Mouse (Mus musculus): ENCODE measurements around the gene Hoxd9. TPM values are rescaled to one million over a fixed set of nuclear protein-coding genes. Genes with fewer than 3 reads are reported as not detected.
A peak's percentile ranks its signal among the peaks of the same experiment; 100 is the strongest.

Hoxd9 gene
- polyA plus RNA-seq, 1 experiment from 2014 or later: 0.34 TPM

- TF ChIP-seq EP300 (optimal IDR thresholded peaks at IDR 0.05): no peak
- no peak for TF ChIP-seq CTCF (IDR thresholded peaks at IDR 0.05; ENCODE audit: low read depth)
- no peak; the same call in 1 of the 2 replicates for ATAC-seq (ENCODE audit: low FRiP score, low TSS enrichment)
- under 1% methylated on average over 58 of the region's 85 CpGs for WGBS
- Histone ChIP-seq H3K4me3 (ENCODE audit: low read depth, low read length) (peak overlapping the region; percentile 44), H3K9me3 (ENCODE audit: control insufficient read depth, low read length) (no peaks in the 10 kb centered on the region), H3K4me2 (replicated peaks; ENCODE audit: low read depth) (peak overlapping the region; percentile 63), H3K4me1 (replicated peaks; ENCODE audit: control insufficient read depth, insufficient read depth) (no peaks in the 10 kb centered on the region), H3K36me3 (ENCODE audit: control insufficient read depth, insufficient read depth, low read length) (no peaks in the 10 kb centered on the region), H3K27me3 (ENCODE audit: control insufficient read depth, insufficient read depth, low read length) (peaks cover 42% of the 10 kb centered on the region), H3K27ac (replicated peaks) (peak overlapping the region; percentile 70), H3K9ac (ENCODE audit: low read length) (peak overlapping the region; percentile 53)
- no peak for DNase-seq (ENCODE audit: low spot score)
Observed at GRCm38 (mm10) chr2:74705467-74706089, 8.1 kb downstream of the Hoxd9 start.

DNA sequence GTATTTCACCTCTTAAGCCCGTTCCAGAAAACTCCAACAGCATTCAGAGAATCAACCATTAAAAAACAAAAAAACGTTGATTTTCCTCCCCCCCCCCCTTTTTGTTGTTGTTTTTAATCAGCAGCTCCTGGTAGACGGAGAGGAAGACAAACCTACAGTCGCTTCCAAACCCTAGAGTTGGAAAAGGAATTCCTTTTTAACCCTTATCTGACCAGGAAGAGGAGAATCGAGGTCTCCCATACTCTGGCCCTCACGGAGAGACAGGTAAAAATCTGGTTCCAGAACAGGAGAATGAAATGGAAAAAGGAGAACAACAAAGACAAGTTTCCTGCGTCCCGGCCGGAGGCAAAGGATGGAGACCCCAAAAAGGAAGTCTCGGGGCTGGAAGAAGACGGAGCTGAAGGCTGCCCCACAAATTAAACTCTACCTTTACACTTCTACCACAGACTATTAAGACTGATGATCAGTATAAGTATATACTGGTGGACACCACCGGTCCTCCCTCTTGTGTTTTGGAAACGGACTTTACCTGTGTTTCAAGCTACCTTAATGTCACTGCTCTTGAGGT lies 8.9 kb downstream of the Hoxd9 start:
- no peak for ATAC-seq (ENCODE audit: low FRiP score, low TSS enrichment)
- H3K4me1 ChIP-seq (replicated peaks; ENCODE audit: control insufficient read depth, insufficient read depth): no peaks in the 10 kb centered on the region
- TF ChIP-seq CTCF (IDR thresholded peaks at IDR 0.05; ENCODE audit: low read depth): no peak
- TF ChIP-seq EP300 (optimal IDR thresholded peaks at IDR 0.05): no peak
- H3K36me3 ChIP-seq (ENCODE audit: control insufficient read depth, insufficient read depth, low read length): no peaks in the 10 kb centered on the region
- no peak for DNase-seq (ENCODE audit: low spot score)
- 7% methylated on average over 13 of the region's 13 CpGs for WGBS
- H3K4me3 ChIP-seq (ENCODE audit: low read depth, low read length): 0 out of 2 replicates have a peak overlapping the region, but pooled peaks have one; percentile 8
- H3K9me3 ChIP-seq (ENCODE audit: control insufficient read depth, low read length): no peaks in the 10 kb centered on the region
- H3K4me2 ChIP-seq (replicated peaks; ENCODE audit: low read depth): no peak overlapping the region
- H3K27me3 ChIP-seq (ENCODE audit: control insufficient read depth, insufficient read depth, low read length): peaks cover 35% of the 10 kb centered on the region; the same call in 1 of the 2 replicates
- H3K9ac ChIP-seq (ENCODE audit: low read length): no peak overlapping the region
- H3K27ac ChIP-seq (replicated peaks): no peak overlapping the region

GRCm38 (mm10) chr2:74707599-74707998 lies 10.1 kb downstream of the Hoxd9 start:
- no peaks in the 10 kb centered on the region for H3K36me3 ChIP-seq (ENCODE audit: control insufficient read depth, insufficient read depth, low read length)
- TF ChIP-seq CTCF (IDR thresholded peaks at IDR 0.05; ENCODE audit: low read depth) (no peak), EP300 (optimal IDR thresholded peaks at IDR 0.05) (no peak)
- no peak overlapping the region for H3K27ac ChIP-seq (replicated peaks)
- no peaks in the 10 kb centered on the region for H3K4me1 ChIP-seq (replicated peaks; ENCODE audit: control insufficient read depth, insufficient read depth)
- ATAC-seq (ENCODE audit: low FRiP score, low TSS enrichment) (no peak), DNase-seq (ENCODE audit: low spot score) (no peak)
- 26% methylated on average over 7 of the region's 7 CpGs for WGBS
- H3K9me3 ChIP-seq (ENCODE audit: control insufficient read depth, low read length): no peaks in the 10 kb centered on the region
- no peak overlapping the region for H3K4me3 ChIP-seq (ENCODE audit: low read depth, low read length)
- no peak overlapping the region for H3K4me2 ChIP-seq (replicated peaks; ENCODE audit: low read depth)
- H3K9ac ChIP-seq (ENCODE audit: low read length): no peak overlapping the region
- H3K27me3 ChIP-seq (ENCODE audit: control insufficient read depth, insufficient read depth, low read length): peaks cover 39% of the 10 kb centered on the region; the same call in 1 of the 2 replicates

GRCm38 (mm10) chr2:74708676-74709075 lies 11.1 kb downstream of the Hoxd9 start:
- WGBS: 17% methylated on average over 4 of the region's 4 CpGs
- no peak overlapping the region for H3K9ac ChIP-seq (ENCODE audit: low read length)
- ATAC-seq (ENCODE audit: low FRiP score, low TSS enrichment) (no peak), DNase-seq (ENCODE audit: low spot score) (no peak)
- no peaks in the 10 kb centered on the region for H3K9me3 ChIP-seq (ENCODE audit: control insufficient read depth, low read length)
- no peak overlapping the region for H3K4me3 ChIP-seq (ENCODE audit: low read depth, low read length)
- TF ChIP-seq EP300 (optimal IDR thresholded peaks at IDR 0.05) (no peak), CTCF (IDR thresholded peaks at IDR 0.05; ENCODE audit: low read depth) (no peak)
- H3K27ac ChIP-seq (replicated peaks): no peak overlapping the region
- H3K27me3 ChIP-seq (ENCODE audit: control insufficient read depth, insufficient read depth, low read length): peaks cover 42% of the 10 kb centered on the region; the same call in 1 of the 2 replicates
- no peaks in the 10 kb centered on the region for H3K4me1 ChIP-seq (replicated peaks; ENCODE audit: control insufficient read depth, insufficient read depth)
- no peaks in the 10 kb centered on the region for H3K36me3 ChIP-seq (ENCODE audit: control insufficient read depth, insufficient read depth, low read length)
- no peak overlapping the region for H3K4me2 ChIP-seq (replicated peaks; ENCODE audit: low read depth)

DNA sequence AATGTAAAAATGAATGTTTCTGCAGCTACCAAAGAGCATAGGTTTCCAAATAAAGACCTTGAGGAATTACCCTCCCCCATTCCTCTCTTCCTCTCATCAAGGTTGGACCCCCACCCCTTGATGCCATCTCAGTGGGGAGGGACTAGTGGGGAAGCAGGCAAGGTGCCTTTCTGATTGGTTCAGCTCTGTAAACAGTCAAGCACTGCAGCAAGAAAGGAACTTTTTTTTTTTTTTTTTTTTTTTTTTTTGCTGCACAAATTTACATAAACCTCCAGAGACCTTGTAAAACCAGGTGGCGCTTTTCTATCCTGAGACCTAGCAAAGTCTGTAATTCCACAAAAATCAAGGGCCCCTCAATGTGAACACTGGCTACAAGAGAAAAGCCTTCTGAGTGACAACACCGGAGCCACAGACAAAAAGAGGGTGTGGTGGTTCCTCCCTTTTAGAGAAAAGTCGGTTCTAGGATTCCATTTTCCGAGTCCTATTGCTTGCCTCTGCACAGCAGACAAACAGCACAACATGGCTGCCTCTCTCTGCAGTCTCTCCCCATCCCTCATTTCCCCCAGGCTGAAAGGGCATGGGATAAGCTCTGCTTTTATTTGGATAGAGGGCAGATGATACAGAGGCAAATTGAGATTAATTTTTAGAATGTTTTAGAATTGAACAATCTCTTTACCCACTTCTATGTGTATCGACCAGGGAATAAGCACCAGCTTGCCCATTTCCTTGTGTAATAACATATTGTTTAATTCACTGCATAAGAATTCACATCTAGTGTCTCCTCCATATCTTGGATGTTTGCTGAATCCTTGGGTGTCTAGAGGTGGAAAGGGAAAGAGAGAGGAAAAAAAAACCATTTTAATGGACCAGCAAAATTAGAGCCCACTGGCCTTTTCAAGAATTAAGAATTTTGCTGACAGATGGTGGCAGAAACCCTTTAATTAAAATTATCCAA lies 12.2 kb downstream of the Hoxd9 start:
- DNase-seq (ENCODE audit: low spot score) (no peak), ATAC-seq (ENCODE audit: low FRiP score, low TSS enrichment) (no peak)
- Histone ChIP-seq H3K9ac (ENCODE audit: low read length) (no peak overlapping the region), H3K36me3 (ENCODE audit: control insufficient read depth, insufficient read depth, low read length) (no peaks in the 10 kb centered on the region), H3K4me1 (replicated peaks; ENCODE audit: control insufficient read depth, insufficient read depth) (no peaks in the 10 kb centered on the region), H3K9me3 (ENCODE audit: control insufficient read depth, low read length) (no peaks in the 10 kb centered on the region), H3K27ac (replicated peaks) (no peak overlapping the region), H3K27me3 (ENCODE audit: control insufficient read depth, insufficient read depth, low read length) (peaks cover 36% of the 10 kb centered on the region; the same call in 1 of the 2 replicates), H3K4me3 (ENCODE audit: low read depth, low read length) (no peak overlapping the region), H3K4me2 (replicated peaks; ENCODE audit: low read depth) (no peak overlapping the region)
- WGBS: 11% methylated on average over 5 of the region's 5 CpGs
- TF ChIP-seq EP300 (optimal IDR thresholded peaks at IDR 0.05) (no peak), CTCF (IDR thresholded peaks at IDR 0.05; ENCODE audit: low read depth) (no peak)
